Mouse (Mus musculus) C2C12 (cell line): ENCODE measurements around the gene Spesp1. TPM values are rescaled to one million over a fixed set of nuclear protein-coding genes. Genes with fewer than 3 reads are reported as not detected.

Experiments used
- H3K27me3 ChIP-seq: one replicate; pipeline ENCODE4 v1.6.1; 2011; ENCODE audit not compliant: control insufficient read depth, insufficient read depth, insufficient read length
- H3K36me3 ChIP-seq: one replicate; pipeline ENCODE4 v1.6.1; 2011; ENCODE audit not compliant: control insufficient read depth, insufficient read depth
- H3K4me3 ChIP-seq: one replicate; pipeline ENCODE4 v1.5.1; 2011; ENCODE audit warnings: mild to moderate bottlenecking, control low read depth; ENCODE audit not compliant: poor library complexity, insufficient read depth, severe bottlenecking
- H3K79me2 ChIP-seq: one replicate; pipeline ENCODE4 v1.6.1; 2011; ENCODE audit not compliant: control insufficient read depth, insufficient read depth
- H3K79me3 ChIP-seq: one replicate; pipeline ENCODE4 v1.6.1; 2011; ENCODE audit warnings: low read depth, control low read depth
- H3ac ChIP-seq: one replicate; pipeline ENCODE3; 2011; ENCODE audit warnings: low read depth; ENCODE audit not compliant: control insufficient read depth, insufficient read length
- CEBPB ChIP-seq: IDR thresholded peaks from one replicate; pipeline ENCODE4 v1.6.1; 2011; ENCODE audit warnings: low read depth, mild to moderate bottlenecking, control low read depth, moderate library complexity
- CTCF ChIP-seq: IDR thresholded peaks from one replicate; pipeline ENCODE4 v1.5.1; 2011; ENCODE audit not compliant: control insufficient read depth, insufficient read depth, insufficient read length
- FOSL1 ChIP-seq: IDR thresholded peaks from one replicate; pipeline ENCODE4 v1.8.0; 2011; ENCODE audit warnings: mild to moderate bottlenecking, low read length; ENCODE audit not compliant: poor library complexity, insufficient read depth, severe bottlenecking
- MAX ChIP-seq: IDR thresholded peaks from one replicate; pipeline ENCODE4 v1.6.1; 2011; ENCODE audit warnings: mild to moderate bottlenecking, control low read depth
- MYOD1 ChIP-seq: IDR thresholded peaks from one replicate; pipeline ENCODE4 v1.6.1; 2011; ENCODE audit warnings: low read depth; ENCODE audit not compliant: control insufficient read depth, insufficient read length
- MYOG ChIP-seq: IDR thresholded peaks from one replicate; pipeline ENCODE4 v1.6.1; 2011; ENCODE audit not compliant: control insufficient read depth, insufficient read length; ENCODE audit errors: extremely low read depth
- USF1 ChIP-seq: IDR thresholded peaks from one replicate; pipeline ENCODE4 v1.6.1; 2011; ENCODE audit warnings: low read depth, mild to moderate bottlenecking, control low read depth, moderate library complexity
- polyA plus RNA-seq: library from polyadenylated mRNA; unstranded; fragments of >200 nt; fragmentation: generic; extraction: Trizol; gene quantifications from one replicate; pipeline ENCODE4 v1.2.1, GENCODE M21; 2012; ENCODE audit warnings: missing spikeins

Spesp1 gene
- polyA plus RNA-seq, 1 experiment: not detected

GRCm38 (mm10) chr9:62244612-62245010, 37.4 kb downstream of the Spesp1 start:
- no peaks in the 10 kb centered on the region for H3K27me3 ChIP-seq
- H3ac ChIP-seq: no peak overlapping the region
- no peaks in the 10 kb centered on the region for H3K79me3 ChIP-seq
- no peaks in the 10 kb centered on the region for H3K79me2 ChIP-seq
- H3K4me3 ChIP-seq: no peak overlapping the region
- TF ChIP-seq MAX (no peak), MYOD1 (no peak), CEBPB (no peak), CTCF (no peak)
- H3K36me3 ChIP-seq: no peaks in the 10 kb centered on the region

DNA sequence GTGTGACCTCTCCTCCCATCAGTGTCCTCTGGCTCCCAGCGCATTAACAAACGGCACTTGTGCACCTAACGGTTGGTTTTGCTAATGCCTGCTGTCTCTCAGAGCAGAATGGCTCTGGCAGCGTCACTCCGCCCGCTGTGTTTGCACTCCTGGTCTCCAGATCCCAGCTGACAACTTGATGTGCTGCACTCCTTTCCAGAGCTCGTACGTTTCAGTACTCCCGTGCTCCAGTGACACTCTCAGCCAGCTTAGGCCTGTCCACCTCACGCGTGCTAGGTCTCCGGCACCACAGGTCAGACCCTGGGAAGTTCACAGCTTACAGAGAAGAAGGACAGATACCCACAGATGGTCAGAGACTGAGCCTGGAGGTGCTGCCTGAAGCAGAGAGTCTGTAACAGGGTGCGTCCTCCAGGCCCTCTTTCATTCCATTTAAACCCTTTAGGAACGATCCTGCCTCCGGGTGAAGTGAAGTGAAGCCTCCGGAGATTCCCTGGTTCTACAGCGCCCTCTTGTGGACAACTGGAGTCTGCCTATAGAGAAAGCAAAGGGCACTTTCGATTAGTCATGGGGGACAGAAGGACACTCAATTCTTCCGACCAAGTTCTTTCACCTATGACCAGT, 37.9 kb downstream of the Spesp1 start:
- no peak overlapping the region for H3ac ChIP-seq
- H3K79me3 ChIP-seq: no peaks in the 10 kb centered on the region
- peak; percentile 35 for TF ChIP-seq CTCF
- TF ChIP-seq MYOD1: no peak
- TF ChIP-seq USF1: no peak
- no peak for TF ChIP-seq CEBPB
- no peak for TF ChIP-seq MAX
- no peaks in the 10 kb centered on the region for H3K36me3 ChIP-seq
- no peaks in the 10 kb centered on the region for H3K79me2 ChIP-seq
- H3K27me3 ChIP-seq: no peaks in the 10 kb centered on the region
- no peak overlapping the region for H3K4me3 ChIP-seq

DNA sequence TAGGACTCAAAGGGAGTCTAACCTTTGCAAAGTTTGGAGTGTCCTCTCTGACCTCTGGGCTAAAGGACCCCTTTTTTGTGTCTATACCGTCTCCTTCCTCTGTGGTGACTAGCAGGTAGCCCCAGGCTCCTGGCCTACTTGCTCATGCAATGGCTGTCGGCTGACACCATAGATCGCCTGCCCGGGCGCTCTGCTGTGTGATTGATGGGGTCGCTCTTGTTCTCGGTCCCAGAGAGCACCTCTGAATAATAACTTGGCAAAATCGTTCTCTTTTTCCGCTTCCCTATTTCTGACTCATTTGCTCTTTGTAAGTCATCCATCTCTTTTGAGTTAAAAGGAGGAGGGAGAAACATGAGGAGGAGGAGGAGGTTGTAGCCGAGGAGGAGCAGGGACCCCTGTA, 42.0 kb downstream of the Spesp1 start:
- H3K79me2 ChIP-seq: no peaks in the 10 kb centered on the region
- H3K36me3 ChIP-seq: no peaks in the 10 kb centered on the region
- TF ChIP-seq FOSL1: no peak
- no peak for TF ChIP-seq CEBPB
- no peak for TF ChIP-seq MYOG
- TF ChIP-seq MYOD1: no peak
- no peak for TF ChIP-seq CTCF
- no peak for TF ChIP-seq USF1
- TF ChIP-seq MAX: no peak
- no peaks in the 10 kb centered on the region for H3K27me3 ChIP-seq
- H3ac ChIP-seq: no peak overlapping the region
- no peaks in the 10 kb centered on the region for H3K79me3 ChIP-seq
- no peak overlapping the region for H3K4me3 ChIP-seq

- Histone ChIP-seq H3K4me3 (no peak overlapping the region), H3K27me3 (peaks cover 3% of the 10 kb centered on the region), H3K79me2 (no peaks in the 10 kb centered on the region), H3K36me3 (no peaks in the 10 kb centered on the region), H3K79me3 (no peaks in the 10 kb centered on the region), H3ac (no peak overlapping the region)
- no peak for TF ChIP-seq CEBPB
- TF ChIP-seq USF1: no peak
- TF ChIP-seq MYOD1: no peak
- TF ChIP-seq FOSL1: no peak
- no peak for TF ChIP-seq MAX
- TF ChIP-seq CTCF: no peak
- TF ChIP-seq MYOG: no peak
Observed at GRCm38 (mm10) chr9:62237381-62237980, 44.5 kb downstream of the Spesp1 start.

- Histone ChIP-seq H3K79me3 (no peaks in the 10 kb centered on the region), H3K36me3 (no peaks in the 10 kb centered on the region), H3K27me3 (peaks cover 8% of the 10 kb centered on the region), H3K79me2 (no peaks in the 10 kb centered on the region), H3ac (no peak overlapping the region), H3K4me3 (no peak overlapping the region)
- TF ChIP-seq MAX: no peak
- TF ChIP-seq MYOG: no peak
- no peak for TF ChIP-seq FOSL1
- no peak for TF ChIP-seq USF1
- no peak for TF ChIP-seq MYOD1
- no peak for TF ChIP-seq CTCF
- TF ChIP-seq CEBPB: no peak
Observed at GRCm38 (mm10) chr9:62235501-62235900, 46.5 kb downstream of the Spesp1 start.

DNA sequence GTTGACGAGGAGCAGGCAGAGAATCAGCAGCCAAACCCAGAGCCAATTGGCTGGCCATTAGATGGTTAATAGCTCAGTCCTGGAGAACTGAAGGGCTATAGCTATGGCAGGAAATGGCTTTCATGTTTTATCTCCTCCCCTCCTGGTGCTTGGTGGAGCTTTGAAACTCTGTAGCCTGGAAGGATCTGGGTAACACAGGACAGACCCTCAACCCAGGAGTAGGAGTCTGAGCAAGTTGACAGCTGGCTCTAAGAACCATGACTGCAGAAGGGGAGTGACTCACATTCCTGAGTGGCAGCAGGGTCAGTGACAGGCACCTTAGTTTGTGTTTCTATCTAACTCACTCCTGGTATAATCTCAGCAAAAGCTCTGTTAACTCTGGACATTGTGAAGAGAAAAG, 49.4 kb downstream of the Spesp1 start:
- H3K27me3 ChIP-seq: peaks cover 8% of the 10 kb centered on the region
- H3K79me2 ChIP-seq: no peaks in the 10 kb centered on the region

More for the DNA sequence above, 49.4 kb downstream of the Spesp1 start:
- no peaks in the 10 kb centered on the region for H3K36me3 ChIP-seq
- H3K4me3 ChIP-seq: no peak overlapping the region
- H3ac ChIP-seq: no peak overlapping the region
- H3K79me3 ChIP-seq: no peaks in the 10 kb centered on the region
- TF ChIP-seq FOSL1: no peak
- TF ChIP-seq CEBPB: no peak
- no peak for TF ChIP-seq MAX
- no peak for TF ChIP-seq MYOD1
